Mouse (Mus musculus) layer of hippocampus, postnatal 14 days (tissue): ENCODE results near the gene Sytl2. TPM values are rescaled to one million over a fixed set of nuclear protein-coding genes. Genes with fewer than 3 reads are reported as not detected.

Source experiments
- DNase-seq, 2 experiments: peaks; one replicate each; pipeline ENCODE4 v3.0.0; 2021 to 2022; ENCODE audit warnings: low spot score in 2 of 2, mixed read lengths in 1 of 2
- long read RNA-seq, 2 experiments: library from polyadenylated mRNA; stranded (forward); transcript quantifications; one replicate each; pipeline ENCODE4 v2.0.0; 2021
- total RNA-seq, 2 experiments: library from RNA; stranded (reverse); gene quantifications; 2 replicates each; pipeline ENCODE4 v1.2.3; 2021

Gene Sytl2
- 10 to 100 TPM; 36.6 to 45.3 TPM for total RNA-seq
- long read RNA-seq, experiment 1, transcript Sytl2-219 (10 exons, 2,266 nt), result major isoform, 10 of 17 reads
- long read RNA-seq, experiment 1, partial matches to known transcripts, result 1 of 17 reads
- long read RNA-seq, experiment 1, other reads (novel, unspliced or antisense), result 5 of 17 reads
- long read RNA-seq, experiment 2, transcript Sytl2-219 (10 exons, 2,266 nt), result major isoform, 8 of 19 reads
- long read RNA-seq, experiment 2, partial matches to known transcripts, result 4 of 19 reads
- long read RNA-seq, experiment 2, other reads (novel, unspliced or antisense), result 7 of 19 reads

DNA sequence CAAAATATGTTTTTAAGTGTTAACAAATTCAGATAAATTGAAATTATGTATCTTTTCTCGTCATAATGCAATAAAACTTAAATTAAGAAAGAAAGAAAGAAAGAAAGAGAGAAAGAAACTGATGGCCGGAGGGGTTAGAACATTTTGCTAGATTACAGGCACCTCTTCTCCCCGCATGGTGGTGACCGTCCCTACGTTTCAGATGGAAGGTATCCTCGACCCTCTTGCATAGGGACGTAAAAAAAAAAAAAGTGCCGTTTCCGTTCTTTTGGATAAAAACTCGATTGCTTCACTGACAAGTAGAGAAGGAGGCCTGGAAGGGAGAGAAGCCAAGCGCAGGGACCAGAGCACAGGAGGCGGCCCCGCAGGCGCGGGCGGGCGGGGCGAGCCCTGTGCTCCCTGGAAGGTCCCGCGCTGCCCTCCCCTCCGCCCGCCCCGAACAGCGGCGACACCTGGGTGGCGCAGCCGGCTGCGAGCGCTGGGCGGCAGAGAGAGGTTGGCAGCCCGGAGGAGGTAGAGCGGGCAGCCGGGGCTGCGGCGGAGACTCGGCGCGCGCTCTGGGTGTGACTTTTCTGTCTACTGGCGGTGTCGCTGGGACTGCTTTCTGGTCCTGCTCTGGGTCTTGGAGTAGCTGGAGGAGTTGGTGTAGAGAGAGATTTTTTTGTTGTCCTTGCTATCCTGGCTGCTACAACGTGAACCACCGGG is at the start of gene Sytl2:
TSS of gene Sytl2 (plus strand) at position 311 of the 705 bp plus-strand sequence.
- peak in 1 of 2 experiments; percentile 11 for DNase-seq

DNA sequence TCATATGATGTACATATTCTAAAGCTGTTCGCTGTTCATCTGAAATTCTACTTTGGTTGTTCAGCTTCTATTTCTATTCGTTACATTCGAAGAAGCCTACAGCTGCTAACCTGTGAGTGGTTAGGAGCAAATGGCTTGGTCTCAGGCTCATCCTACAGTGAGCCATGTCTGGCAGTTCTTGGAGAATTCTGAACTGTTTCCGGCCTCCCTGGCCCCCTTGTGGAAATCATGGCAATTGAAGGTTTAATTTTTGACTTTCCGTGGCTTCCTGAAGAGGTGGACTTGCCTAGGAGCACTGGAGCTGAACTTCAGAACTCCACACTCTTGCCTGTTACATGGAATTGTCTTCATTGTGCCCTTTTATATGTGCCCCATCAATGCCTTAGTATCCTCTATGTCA is 49.1 kb upstream of the Sytl2 start:
- DNase-seq, result no peak

DNA sequence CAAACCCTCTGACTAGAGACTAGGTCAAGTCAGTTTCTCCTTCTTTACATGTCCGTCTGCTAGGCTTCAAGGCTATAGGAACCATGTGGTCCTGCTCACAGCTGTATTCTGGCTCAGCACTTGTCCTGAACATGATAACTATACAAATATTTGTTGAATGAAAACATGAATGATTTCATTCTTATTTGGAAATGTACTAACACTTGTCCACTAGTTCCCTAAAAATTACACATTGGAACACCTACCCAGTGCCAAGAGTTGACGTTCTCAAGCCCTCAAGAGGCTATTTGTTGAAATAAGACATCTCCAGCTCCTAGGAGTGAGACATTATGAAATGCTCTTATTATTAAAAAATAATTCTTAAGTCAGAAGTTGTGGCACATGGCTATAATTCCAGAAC is 43.4 kb upstream of the Sytl2 start:
- DNase-seq, result no peak

DNA sequence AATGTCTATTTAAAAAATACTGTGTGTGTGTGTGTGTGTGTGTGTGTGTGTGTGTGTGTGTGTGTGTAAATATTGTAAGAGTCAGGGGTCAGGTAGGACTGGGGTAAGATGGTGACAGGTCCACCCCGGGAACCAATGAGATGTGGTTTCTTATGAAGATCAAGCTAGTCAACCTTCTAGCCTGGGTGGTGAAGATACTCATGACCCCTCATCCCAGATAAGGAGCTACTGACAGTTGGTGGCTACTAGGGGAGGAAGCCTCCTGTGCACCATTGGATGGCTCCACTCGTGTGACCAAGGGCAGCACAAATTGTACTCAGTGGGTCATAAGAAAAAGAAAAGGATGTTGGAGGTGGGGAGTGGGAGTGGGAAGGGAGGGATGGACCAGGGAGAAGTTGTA is 42.2 kb upstream of the Sytl2 start:
- no peak for DNase-seq

DNA sequence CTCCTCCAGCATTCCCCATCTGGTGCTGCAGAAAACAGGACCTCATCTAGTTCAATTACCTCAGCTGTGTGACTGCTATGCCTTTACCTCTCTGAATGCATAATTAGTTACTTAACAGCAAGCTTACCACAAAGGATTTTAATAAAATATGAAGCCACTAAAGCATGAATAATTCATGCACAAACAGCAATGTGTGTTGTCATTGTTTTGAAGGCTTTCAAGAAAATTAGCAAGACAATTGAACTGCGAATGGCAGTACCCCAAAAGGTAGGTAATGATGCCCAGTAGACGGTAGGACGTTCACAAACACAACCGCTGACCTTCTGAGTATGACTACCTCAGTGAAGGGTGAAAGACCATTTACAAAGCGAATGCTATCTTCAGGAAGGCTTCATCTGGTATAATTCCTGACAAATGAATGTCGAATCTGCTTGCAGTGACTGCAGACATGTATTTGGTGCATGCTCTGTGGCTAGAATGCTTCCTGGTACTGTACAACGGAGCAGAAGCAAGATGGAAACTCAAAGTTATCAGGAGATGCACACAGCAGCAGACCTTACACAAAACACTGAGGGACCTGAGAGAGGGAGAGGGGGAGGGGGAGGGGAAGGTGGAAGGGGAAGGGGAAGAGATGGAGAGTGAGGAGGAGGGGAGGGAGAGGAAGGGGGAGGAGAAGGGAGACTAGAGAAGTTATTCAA is 40.0 kb upstream of the Sytl2 start:
- no peak for DNase-seq

DNA sequence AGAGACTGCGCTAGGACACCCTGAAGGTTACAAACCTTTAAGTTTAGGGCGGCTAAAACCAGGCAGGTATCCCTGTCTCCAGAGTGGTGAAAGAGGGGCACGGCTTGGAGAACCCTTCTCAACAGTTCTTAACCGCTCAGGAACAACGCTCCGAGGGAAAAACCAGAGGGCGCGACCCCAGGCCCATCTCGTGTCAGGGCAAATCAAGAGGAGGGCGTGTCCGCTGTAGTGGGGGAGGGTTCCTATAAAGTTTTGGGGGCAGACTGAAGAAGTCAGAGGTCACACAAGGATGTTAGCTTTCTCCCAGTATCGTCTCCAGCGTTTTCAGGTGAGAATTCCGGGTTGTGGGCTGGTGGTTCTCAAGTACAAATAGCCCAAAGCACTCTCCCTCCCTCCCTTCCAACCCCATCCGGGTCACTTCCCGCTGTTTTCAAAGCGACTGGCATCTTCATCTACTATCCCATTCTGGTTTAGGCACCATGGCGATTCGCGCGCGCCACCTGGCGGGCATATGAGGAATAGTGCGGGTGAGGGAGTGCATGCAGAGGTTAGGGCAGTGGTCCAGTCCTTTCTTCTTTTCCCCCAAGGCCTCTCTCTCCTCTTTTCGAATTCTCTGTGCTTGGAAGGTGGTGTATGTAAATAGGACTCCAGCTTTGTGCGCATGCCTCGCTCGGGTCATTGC is 36.6 kb upstream of the Sytl2 start, which contains the start of gene Ccdc83:
TSS of gene Ccdc83 (minus strand) at position 489 of the 682 bp plus-strand sequence.
- DNase-seq, result peak; percentile 81 to 87

DNA sequence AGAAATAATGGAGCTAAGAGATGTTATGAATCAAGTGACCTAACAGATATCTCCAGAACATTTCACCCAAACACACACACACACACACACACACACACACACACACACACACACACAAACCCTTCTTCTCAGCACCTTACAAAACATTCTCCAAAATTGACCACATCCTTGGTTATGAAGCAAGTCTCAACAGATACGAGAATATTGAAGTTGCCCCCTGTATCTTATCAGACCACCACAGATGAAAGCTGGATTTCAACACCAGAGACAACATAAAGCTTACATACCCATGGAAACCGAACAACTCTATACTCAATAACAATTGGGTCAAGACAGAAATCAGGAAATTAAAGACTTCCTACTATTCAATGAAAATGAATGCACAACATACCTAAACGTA is 31.9 kb upstream of the Sytl2 start:
- DNase-seq, result no peak

DNA sequence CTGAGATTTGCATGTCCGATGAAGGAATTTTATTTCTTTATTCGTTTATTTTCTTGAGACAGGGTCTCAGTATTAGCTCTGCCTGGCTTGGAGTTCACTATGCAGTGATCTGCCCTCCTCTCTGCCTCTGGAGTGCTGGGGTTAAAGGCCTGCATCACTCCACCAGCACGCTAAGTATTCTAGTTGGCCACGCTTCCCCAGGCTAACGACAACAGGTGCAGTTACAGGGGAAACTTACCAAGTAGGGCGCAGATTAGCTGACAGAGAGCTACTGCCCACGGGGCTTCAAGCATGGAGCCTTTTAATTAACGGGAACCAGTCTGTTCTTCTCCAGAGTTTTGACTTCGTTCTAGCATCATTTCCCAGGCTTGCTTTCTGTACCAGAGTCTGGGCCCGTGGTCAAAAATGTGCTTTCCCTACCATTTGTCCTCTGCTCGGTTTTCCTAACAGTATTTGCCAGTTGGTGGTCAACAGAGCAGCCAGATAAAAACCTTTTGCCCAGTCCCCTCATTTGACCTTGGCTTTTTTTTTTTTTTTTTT is 27.4 kb upstream of the Sytl2 start:
- DNase-seq, result peak in 1 of 2 experiments; percentile 44

DNA sequence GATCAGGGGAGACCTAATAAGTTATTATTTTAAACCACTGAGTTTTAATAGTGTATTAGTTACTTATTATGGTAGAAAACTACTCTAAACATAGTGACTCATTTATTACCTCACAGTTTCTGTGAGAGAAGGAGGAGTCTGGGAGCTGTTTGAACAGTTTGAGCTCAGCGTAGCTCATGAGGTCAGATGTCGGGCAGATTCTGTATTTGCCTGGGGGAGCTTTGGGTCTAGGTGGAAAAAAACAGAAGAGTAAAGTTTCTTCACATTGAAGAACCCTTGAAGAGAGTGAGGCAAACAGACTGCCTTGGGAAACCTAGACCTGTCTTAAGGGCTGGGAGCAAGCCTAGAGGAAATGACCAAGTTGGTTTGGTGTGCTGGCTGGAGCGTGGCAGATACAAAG is 24.8 kb upstream of the Sytl2 start:
- no peak for DNase-seq

DNA sequence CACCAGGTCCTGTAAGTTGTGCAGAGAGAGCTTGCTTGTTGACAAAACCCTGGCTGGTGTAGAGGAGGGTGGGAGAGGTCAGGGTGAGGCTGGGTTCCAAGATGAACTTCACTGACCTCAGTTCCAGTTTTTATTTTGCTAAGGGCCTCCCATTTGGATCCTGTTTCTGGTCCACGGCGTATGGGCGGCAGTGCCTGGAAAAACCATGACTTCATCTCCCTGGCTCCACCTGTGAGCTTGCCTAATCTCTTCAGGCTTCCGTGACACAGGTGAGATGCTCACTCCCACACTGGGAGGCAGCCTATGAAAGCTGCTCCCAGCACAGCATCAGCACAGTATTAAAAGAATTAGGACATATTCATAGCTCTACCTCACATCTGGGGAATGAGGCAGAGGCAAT is 24.3 kb upstream of the Sytl2 start:
- DNase-seq, result no peak

DNA sequence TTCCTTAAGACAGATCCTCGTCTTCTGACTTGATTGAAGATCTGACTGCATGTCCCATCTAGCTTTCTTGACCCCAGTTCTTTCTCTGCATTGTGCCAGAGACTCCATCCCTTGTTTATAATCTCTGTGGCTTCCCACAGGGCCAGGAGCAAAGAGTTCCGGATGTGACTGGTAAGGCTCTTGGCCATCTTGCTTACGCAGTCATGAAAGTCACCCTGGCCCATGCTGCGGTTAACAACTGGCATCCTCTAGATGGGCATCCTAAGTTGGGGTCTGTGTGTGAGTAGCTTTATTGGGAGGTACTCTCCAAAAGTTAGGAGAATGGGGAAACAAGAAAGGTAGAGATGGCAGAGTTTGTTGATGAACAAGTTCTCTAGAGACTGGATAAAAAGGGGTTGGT is 22.9 kb upstream of the Sytl2 start:
- no peak for DNase-seq

DNA sequence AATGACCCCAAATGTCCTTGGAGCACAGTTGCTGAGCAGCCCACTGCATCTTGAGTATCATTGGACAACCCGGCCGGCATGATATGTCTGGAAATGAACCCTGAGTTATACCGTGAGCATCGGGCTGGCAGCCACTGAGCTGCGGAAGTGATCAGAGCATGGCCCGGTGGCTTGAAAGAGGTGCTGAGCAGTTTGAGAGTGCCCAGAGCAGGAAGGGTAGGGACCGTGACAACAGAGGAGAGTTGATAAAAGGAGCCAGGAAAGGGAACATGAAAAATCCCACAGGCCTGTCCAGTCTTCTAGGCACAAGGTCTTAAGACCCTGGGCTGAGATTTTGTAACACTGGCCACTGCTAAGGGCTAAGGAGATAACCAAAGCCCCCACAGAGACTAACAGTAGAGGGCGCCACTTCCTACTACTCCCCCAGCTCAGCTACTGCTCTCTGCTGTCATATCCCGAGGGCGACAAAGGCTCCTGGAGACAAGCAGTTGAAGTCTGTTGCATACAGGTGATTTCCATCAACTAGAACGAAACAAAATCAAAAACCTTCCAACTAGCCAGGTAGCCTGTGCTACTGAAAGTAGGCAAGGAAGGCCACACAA is 21.7 kb upstream of the Sytl2 start:
- DNase-seq, result no peak

DNA sequence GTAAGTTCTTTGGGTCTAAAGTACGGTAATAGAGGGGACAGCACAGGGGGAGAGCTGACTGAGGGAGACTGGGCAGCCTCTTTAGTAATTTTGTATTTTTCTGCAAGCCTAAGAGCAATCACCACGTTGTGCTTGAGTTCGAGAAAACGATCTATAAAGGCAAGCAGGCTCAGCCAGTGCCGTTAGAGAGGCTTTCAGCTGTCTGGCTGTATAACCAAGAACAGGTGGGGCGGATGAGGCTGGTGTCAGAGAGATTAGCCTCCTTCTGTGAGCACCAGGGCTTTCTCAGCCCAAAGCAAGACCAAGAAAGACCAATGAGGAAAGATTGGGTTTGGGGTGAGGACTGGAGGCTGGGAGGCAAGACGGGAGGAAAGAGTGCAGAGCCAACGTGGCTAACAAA is 21.2 kb upstream of the Sytl2 start:
- no peak for DNase-seq

DNA sequence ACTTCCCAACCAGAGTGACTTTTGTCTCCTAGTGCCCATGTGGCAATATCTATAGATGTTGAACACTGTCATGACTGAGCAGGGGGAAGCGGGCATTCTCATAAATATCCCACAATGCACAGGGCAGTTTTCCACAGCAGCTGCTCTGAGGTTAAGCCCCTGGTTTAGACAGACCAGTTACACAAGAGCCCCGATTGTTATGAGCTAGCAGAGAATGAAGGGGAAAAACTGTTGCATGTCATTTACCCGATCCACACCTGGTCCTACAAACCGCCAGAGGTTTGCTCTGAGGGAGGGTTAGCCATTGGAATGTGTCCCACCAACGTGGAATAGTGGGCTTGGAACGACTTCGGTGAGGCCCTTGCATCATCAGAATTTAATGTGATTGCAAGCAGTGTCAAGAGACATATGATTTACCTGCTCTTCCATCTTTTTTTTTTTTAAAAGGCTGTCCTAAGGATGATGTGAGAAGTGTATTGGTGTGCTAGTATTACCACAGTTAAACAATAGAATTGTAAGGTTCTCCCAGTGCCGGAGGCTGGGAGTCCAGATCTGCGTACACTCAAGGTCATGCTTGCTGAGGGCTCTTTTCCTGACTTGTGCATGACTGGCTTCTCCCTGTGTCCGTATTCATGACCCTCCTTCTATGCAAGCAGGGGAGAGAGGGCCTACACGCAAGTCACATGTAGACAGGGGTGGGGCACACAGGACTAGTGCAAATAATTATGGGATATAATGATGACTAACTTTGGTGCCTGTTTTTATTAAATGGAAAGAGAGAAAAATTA is 20.1 kb upstream of the Sytl2 start:
- DNase-seq, result no peak

DNA sequence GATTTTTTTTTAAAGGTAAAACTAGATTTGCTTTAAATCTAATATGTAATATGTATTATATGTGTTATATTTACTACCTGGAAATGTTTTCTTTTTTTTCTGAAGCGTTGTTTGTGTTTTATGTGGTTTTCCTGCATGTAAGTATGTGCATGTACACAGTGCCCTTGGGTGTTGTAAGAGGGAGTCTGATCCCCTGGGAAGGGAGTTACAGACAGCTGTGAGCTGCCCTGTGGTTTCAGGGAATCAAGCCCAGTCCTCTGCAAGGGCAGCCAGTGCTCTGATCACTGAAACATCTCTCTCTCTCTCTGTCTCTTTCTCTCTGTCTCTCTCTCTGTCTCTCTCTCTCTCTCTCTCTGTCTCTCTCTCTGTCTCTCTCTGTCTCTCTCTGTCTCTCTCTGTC is 19.3 kb upstream of the Sytl2 start:
- DNase-seq, result no peak

DNA sequence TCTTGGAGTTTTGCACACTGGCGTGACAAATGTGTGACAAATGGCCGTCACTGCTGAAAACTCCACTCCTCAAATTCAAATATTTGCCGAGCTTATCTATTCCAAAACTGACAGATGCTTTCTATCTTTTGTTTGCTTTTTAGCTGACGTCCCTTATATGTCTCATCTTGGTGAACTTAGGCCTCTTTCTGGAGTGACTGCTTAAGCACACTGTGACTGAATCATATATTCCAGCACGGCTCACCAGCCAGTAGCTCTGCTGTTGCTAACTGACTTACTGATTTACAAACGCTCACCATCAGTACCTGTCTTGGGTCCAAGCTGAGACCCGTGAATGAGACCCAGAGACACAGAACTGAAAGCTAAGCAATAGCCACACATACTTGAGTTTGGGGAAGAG is 17.3 kb upstream of the Sytl2 start:
- no peak for DNase-seq

DNA sequence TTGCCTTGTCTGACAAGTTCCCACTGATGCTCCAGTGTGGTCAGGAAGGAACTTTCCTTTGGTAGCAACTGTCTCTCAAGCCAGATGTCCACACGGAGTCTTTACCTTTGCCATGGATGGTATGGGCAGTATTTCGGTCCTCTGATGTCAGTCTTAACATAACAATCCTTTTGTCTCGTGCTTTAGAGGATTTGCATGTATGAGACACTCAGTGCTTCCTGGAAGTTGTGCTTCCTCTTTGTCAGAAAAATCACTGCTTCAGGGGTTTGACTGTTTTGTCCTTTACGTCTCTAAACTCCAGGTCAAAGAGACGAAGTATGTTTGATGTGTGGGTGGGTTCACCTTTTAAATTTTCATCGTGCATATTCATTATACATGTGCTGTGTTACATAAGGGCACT is 10.2 kb upstream of the Sytl2 start:
- no peak for DNase-seq

DNA sequence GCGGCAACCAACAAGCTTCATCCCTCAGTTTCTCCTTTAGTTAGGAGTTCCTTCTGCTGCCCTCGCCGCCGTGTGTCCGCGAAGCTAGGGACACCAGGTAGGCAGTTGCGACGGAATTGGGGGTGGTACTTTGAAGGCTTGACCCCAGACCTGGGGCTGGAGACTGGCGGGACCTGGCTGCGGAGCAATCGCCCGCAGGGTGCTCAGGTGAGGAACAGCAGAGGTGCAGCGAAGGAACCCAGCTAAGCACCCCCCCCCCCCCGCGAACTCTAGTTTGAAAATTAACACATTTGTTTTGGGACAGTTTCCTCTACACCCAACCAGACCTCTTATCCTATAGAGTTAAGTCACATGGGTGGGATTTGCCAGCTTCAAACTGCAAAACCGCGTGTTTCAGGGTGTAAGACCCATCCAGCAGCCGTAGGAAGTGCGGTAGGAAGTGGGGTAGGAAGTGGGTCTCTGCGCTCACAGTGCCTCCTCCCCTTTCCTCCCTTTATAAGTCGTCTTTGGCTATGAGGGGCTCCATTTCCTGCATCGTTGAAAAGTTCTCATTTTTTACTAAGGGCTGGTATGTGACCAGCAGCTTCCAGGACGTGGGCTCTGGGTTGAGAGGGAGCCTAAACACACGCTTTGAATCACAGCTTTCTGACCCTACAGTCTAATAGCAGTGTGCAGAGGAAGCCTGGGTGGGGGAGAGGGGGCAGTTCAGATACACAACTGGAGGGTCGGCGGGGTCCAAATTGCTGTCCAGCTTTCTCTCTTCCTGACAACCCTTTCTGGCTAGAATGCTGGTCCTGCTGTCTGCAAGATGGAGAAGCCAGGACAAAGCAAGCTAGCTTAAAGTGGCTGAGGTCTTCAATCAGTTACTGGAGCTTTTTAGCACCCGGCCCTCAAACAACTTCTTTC is 848 bp downstream of the Sytl2 start:
- no peak for DNase-seq

DNA sequence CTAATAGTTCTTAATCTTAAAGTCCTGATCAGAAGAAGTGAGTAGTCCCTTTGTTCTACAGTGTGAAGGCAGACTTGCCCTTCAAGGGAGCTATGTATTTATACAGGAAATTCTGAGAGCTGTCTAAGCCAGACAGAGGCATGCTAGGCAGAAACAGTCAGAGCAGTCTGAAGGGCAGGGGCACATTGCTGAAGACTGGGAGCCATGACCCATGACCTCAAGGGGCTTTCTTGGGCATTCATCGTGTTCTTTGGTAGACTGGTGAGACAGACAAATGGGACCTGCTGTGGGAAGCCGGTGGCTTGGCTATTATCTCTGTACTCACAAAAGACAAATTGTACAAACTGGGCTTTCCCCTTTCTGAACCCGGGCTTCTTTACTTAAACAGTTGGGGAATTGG is 4.0 kb downstream of the Sytl2 start:
- DNase-seq, result no peak
